Mouse (Mus musculus) thymus, adult 2 months (tissue): ENCODE measurements around the gene Ciart.
"Not testable (repeated sequence)": the region's sequence is repeated elsewhere in the genome, so short reads cannot be mapped to it uniquely, and the experiment has no call there.

Source experiments
- CTCF ChIP-seq: fragments of 200-500 bp; IDR thresholded peaks from 2 replicates; pipeline ENCODE4 v1.5.1; 2012; ENCODE audit warnings: mild to moderate bottlenecking, control low read depth, low read length, moderate library complexity, borderline replicate concordance; ENCODE audit not compliant: control insufficient read depth, poor library complexity, insufficient read depth; ENCODE audit errors: extremely low read depth
- POLR2A ChIP-seq: fragments of 200-500 bp; IDR thresholded peaks from 2 replicates; pipeline ENCODE4 v1.6.1; 2012; ENCODE audit warnings: mild to moderate bottlenecking, low read length, control low read depth, moderate library complexity; ENCODE audit not compliant: control insufficient read depth, poor library complexity, insufficient read depth; ENCODE audit errors: extremely low read depth

- TF ChIP-seq POLR2A, CTCF: not testable (repeated sequence)
Observed at GRCm38 (mm10) chr3:95857050-95857449, 25.0 kb downstream of the Ciart start.
